Mouse (Mus musculus) brain, embryonic 14.5 days (tissue): ENCODE measurements at regions not wholly inside any gene's neighbourhood (a gene's known extent, or its start where the extent isn't known, plus 50 kb on each side); places are given as distances from the start of the nearest gene placed in this dataset.

Experiments
- CTCF ChIP-seq: fragments of 200-500 bp; IDR thresholded peaks from 2 replicates; pipeline ENCODE4 v1.5.1; 2012; ENCODE audit warnings: inconsistent platforms, mild to moderate bottlenecking, moderate library complexity, borderline replicate concordance; ENCODE audit not compliant: insufficient read depth, insufficient read length; ENCODE audit errors: extremely low read depth
- POLR2A ChIP-seq: fragments of 200-500 bp; IDR thresholded peaks from 2 replicates; pipeline ENCODE4 v1.6.1; 2012; ENCODE audit warnings: mild to moderate bottlenecking, inconsistent platforms, borderline replicate concordance; ENCODE audit not compliant: poor library complexity, insufficient read depth, insufficient read length, severe bottlenecking; ENCODE audit errors: extremely low read depth

DNA sequence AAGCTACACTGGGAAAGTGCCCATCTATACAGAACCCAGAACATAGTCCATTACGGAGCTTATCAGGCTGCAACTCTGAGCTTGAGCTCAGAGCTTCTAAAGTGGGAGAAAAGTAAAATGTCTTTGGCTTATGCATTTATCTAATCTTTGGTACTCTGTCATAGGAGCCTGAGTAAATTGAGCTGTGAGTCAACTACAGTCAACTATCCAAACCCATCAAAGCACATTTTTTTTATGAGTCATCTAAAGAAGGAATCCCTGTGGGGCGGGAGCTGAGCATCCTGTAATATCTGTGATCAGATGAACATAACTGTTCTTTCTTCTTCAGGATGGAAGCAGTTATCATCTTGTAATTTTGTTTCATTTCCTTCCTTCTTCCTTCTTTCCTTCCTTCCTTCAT is 323.1 kb downstream of the Trib2 start:
- TF ChIP-seq CTCF (no peak), POLR2A (no peak)
